Mouse (Mus musculus) midbrain, embryonic 14.5 days (tissue): Measurements from ENCODE around the gene Fry. TPM values are rescaled to one million over a fixed set of nuclear protein-coding genes. Genes with fewer than 3 reads are reported as not detected.

Source experiments
- ATAC-seq: fragments of 200-750 bp; cut with Nextera tagmentation; 2 replicates; pipeline ENCODE4 v1.8.0; 2017; ENCODE audit warnings: moderate number of reproducible peaks, moderate library complexity; ENCODE audit not compliant: low FRiP score, low TSS enrichment
- DNase-seq: peaks from one replicate; pipeline ENCODE4 v3.0.0-alpha.2; 2015
- H3K27ac ChIP-seq: fragments of 300-500 bp; sonication (generic); replicated peaks from 2 replicates; pipeline ENCODE4 v1.5.1; 2014; ENCODE audit warnings: mild to moderate bottlenecking, low read depth, low read length, moderate library complexity
- H3K27me3 ChIP-seq: fragments of 300-500 bp; sonication (generic); 2 replicates; pipeline ENCODE4 v1.6.1; 2014; ENCODE audit warnings: low read length, control low read depth, mixed read lengths; ENCODE audit not compliant: control insufficient read depth, insufficient read depth
- H3K36me3 ChIP-seq: fragments of 300-500 bp; sonication (generic); 2 replicates; pipeline ENCODE4 v1.6.1; 2014; ENCODE audit warnings: low read length, control low read depth; ENCODE audit not compliant: control insufficient read depth, insufficient read depth
- H3K4me1 ChIP-seq: fragments of 300-500 bp; sonication (generic); 2 replicates; pipeline ENCODE4 v1.6.1; 2014; ENCODE audit warnings: mild to moderate bottlenecking, antibody characterized with exemption, low read length, control low read depth; ENCODE audit not compliant: control insufficient read depth, insufficient read depth
- H3K4me2 ChIP-seq: fragments of 300-500 bp; sonication (generic); 2 replicates; pipeline ENCODE4 v1.6.1; 2014; ENCODE audit warnings: mild to moderate bottlenecking, low read length, moderate library complexity
- H3K4me3 ChIP-seq: fragments of 300-500 bp; sonication (generic); replicated peaks from 2 replicates; pipeline ENCODE4 v1.5.1; 2014; ENCODE audit warnings: low read depth, low read length
- H3K9ac ChIP-seq: fragments of 300-500 bp; sonication (generic); replicated peaks from 2 replicates; pipeline ENCODE4 v1.6.1; 2014; ENCODE audit warnings: mild to moderate bottlenecking, low read length, moderate library complexity
- H3K9me3 ChIP-seq: fragments of 300-500 bp; sonication (generic); 2 replicates; pipeline ENCODE4 v1.6.1; 2016; ENCODE audit warnings: low read length, control low read depth, mixed read lengths; ENCODE audit not compliant: control insufficient read depth
- WGBS: fragments of 180-500 bp; shearing (Covaris S2); extraction: QIAGEN DNeasy Blood & Tissue Kit; methylation state at CpG from one replicate; pipeline ENCODE4 v1.1.7; 2014; 5-methylcytosine and 5-hydroxymethylcytosine counted together
- polyA plus RNA-seq: library from polyadenylated mRNA; unstranded; fragments of >200 nt; fragmentation: Nextera tagmentation; extraction: Ambion mirVana; gene quantifications from 2 replicates; pipeline ENCODE4 v1.2.1, GENCODE M21; 2014

Fry gene
- polyA plus RNA-seq, 1 experiment from 2014 or later, result 68.5 TPM

- Histone ChIP-seq H3K9ac (no peak overlapping the region), H3K36me3 (no peaks in the 10 kb centered on the region), H3K4me1 (peaks cover 15% of the 10 kb centered on the region), H3K27ac (no peak overlapping the region), H3K27me3 (no peaks in the 10 kb centered on the region), H3K4me3 (no peak overlapping the region), H3K9me3 (no peaks in the 10 kb centered on the region), H3K4me2 (no peak overlapping the region)
- 73% methylated on average over 2 of the region's 2 CpGs for WGBS
- ATAC-seq (no peak), DNase-seq (no peak)
Observed at GRCm38 (mm10) chr5:150265953-150266352, 147.5 kb downstream of the Fry start.

- 0 out of 2 replicates have a peak, but pooled peaks cover 6% of the 10 kb centered on the region for H3K4me1 ChIP-seq
- H3K27me3 ChIP-seq, result no peaks in the 10 kb centered on the region
- H3K4me3 ChIP-seq, result no peak overlapping the region
- H3K9ac ChIP-seq, result no peak overlapping the region
- no peak overlapping the region for H3K4me2 ChIP-seq
- H3K27ac ChIP-seq, result no peak overlapping the region
- H3K9me3 ChIP-seq, result no peaks in the 10 kb centered on the region
- no peaks in the 10 kb centered on the region for H3K36me3 ChIP-seq
- 97% methylated on average over 3 of the region's 3 CpGs for WGBS
- ATAC-seq (no peak), DNase-seq (no peak)
Observed at GRCm38 (mm10) chr5:150268261-150268660, 149.8 kb downstream of the Fry start.

- H3K4me1 ChIP-seq, result no peaks in the 10 kb centered on the region
- no peak overlapping the region for H3K9ac ChIP-seq
- H3K9me3 ChIP-seq, result no peaks in the 10 kb centered on the region
- no peak overlapping the region for H3K4me2 ChIP-seq
- H3K27me3 ChIP-seq, result no peaks in the 10 kb centered on the region
- DNase-seq (no peak), ATAC-seq (no peak)
- WGBS, result 84% methylated on average over 4 of the region's 4 CpGs
- no peak overlapping the region for H3K27ac ChIP-seq
- H3K4me3 ChIP-seq, result no peak overlapping the region
- H3K36me3 ChIP-seq, result no peaks in the 10 kb centered on the region
Observed at GRCm38 (mm10) chr5:150270468-150270867, 152.0 kb downstream of the Fry start.

- Histone ChIP-seq H3K27ac (no peak overlapping the region), H3K27me3 (no peaks in the 10 kb centered on the region), H3K4me1 (no peaks in the 10 kb centered on the region), H3K4me2 (no peak overlapping the region), H3K9me3 (no peaks in the 10 kb centered on the region), H3K36me3 (no peaks in the 10 kb centered on the region), H3K9ac (no peak overlapping the region), H3K4me3 (no peak overlapping the region)
- WGBS, result 92% methylated on average over 9 of the region's 9 CpGs
- ATAC-seq (no peak), DNase-seq (no peak)
Observed at GRCm38 (mm10) chr5:150272173-150272572, 153.7 kb downstream of the Fry start.

GRCm38 (mm10) chr5:150275314-150275713, 156.9 kb downstream of the Fry start:
- Histone ChIP-seq H3K9ac (no peak overlapping the region), H3K27me3 (no peaks in the 10 kb centered on the region), H3K4me2 (no peak overlapping the region), H3K4me3 (no peak overlapping the region), H3K4me1 (no peaks in the 10 kb centered on the region), H3K36me3 (no peaks in the 10 kb centered on the region), H3K9me3 (no peaks in the 10 kb centered on the region), H3K27ac (no peak overlapping the region)
- no peak for ATAC-seq
- DNase-seq, result no peak
- 91% methylated on average over 6 of the region's 6 CpGs for WGBS

- Histone ChIP-seq H3K9me3 (no peaks in the 10 kb centered on the region), H3K4me1 (no peaks in the 10 kb centered on the region), H3K27me3 (no peaks in the 10 kb centered on the region), H3K36me3 (no peaks in the 10 kb centered on the region), H3K9ac (no peak overlapping the region), H3K4me3 (no peak overlapping the region), H3K4me2 (no peak overlapping the region), H3K27ac (no peak overlapping the region)
- DNase-seq, result no peak
- ATAC-seq, result no peak
- WGBS, result 90% methylated on average over 4 of the region's 4 CpGs
Observed at GRCm38 (mm10) chr5:150276611-150277010, 158.2 kb downstream of the Fry start.

GRCm38 (mm10) chr5:150279387-150279786, 160.9 kb downstream of the Fry start:
- no peak for DNase-seq
- no peaks in the 10 kb centered on the region for H3K36me3 ChIP-seq
- no peak for ATAC-seq
- no peak overlapping the region for H3K27ac ChIP-seq
- H3K4me3 ChIP-seq, result no peak overlapping the region
- no peaks in the 10 kb centered on the region for H3K4me1 ChIP-seq
- no peak overlapping the region for H3K9ac ChIP-seq
- H3K27me3 ChIP-seq, result no peaks in the 10 kb centered on the region
- no peak overlapping the region for H3K4me2 ChIP-seq
- 85% methylated on average over 6 of the region's 6 CpGs for WGBS
- no peaks in the 10 kb centered on the region for H3K9me3 ChIP-seq

- H3K27me3 ChIP-seq, result no peaks in the 10 kb centered on the region
- H3K4me2 ChIP-seq, result no peak overlapping the region
- H3K4me3 ChIP-seq, result no peak overlapping the region
- no peaks in the 10 kb centered on the region for H3K4me1 ChIP-seq
- no peak overlapping the region for H3K27ac ChIP-seq
- no peak for DNase-seq
- no peak for ATAC-seq
- WGBS, result 88% methylated on average over 2 of the region's 2 CpGs
- no peaks in the 10 kb centered on the region for H3K9me3 ChIP-seq
- no peaks in the 10 kb centered on the region for H3K36me3 ChIP-seq
- H3K9ac ChIP-seq, result no peak overlapping the region
Observed at GRCm38 (mm10) chr5:150281084-150281483, 162.6 kb downstream of the Fry start.

- ATAC-seq (no peak), DNase-seq (no peak)
- Histone ChIP-seq H3K4me1 (no peaks in the 10 kb centered on the region), H3K36me3 (no peaks in the 10 kb centered on the region), H3K27me3 (no peaks in the 10 kb centered on the region), H3K4me2 (no peak overlapping the region), H3K9ac (no peak overlapping the region), H3K4me3 (no peak overlapping the region), H3K9me3 (no peaks in the 10 kb centered on the region), H3K27ac (no peak overlapping the region)
- 87% methylated on average over 7 of the region's 7 CpGs for WGBS
Observed at GRCm38 (mm10) chr5:150282091-150282490, 163.6 kb downstream of the Fry start.
